Mouse (Mus musculus): ENCODE measurements around the gene Lipc. TPM values are rescaled to one million over a fixed set of nuclear protein-coding genes. Genes with fewer than 3 reads are reported as not detected.

The Lipc gene
- 232 and 384 TPM in 2 replicates for total RNA-seq (2014; rRNA removed)
- 204 and 210 TPM in 2 replicates for polyA plus RNA-seq (2012; rRNA removed)

GRCm38 (mm10) chr9:70952126-70952525, at the start of gene Lipc:
Gene Lipc (minus strand): TSS chr9:70952226.
- DNase-seq (ENCODE audit: extremely low read depth, low read depth, low spot score) = no peak
- Histone ChIP-seq H3K4me1 (ENCODE audit: control insufficient read depth, insufficient read depth, low read length) (0 out of 2 replicates have a peak, but pooled peaks cover 2% of the 10 kb centered on the region), H3K27me3 (ENCODE audit: control insufficient read depth, insufficient read depth, low read length) (no peaks in the 10 kb centered on the region), H3K27ac (replicated peaks; ENCODE audit: insufficient read depth, low read depth, low read length) (no peak within 1 kb of the TSS), H3K36me3 (ENCODE audit: control insufficient read depth, insufficient read depth, low read length) (no peaks in the 10 kb centered on the region), H3K9ac (ENCODE audit: low read depth, low read length) (no peak within 1 kb of the TSS), H3K4me3 (ENCODE audit: insufficient read depth, low read depth, low read length) (no peak within 1 kb of the TSS), H3K79me2 (ENCODE audit: control insufficient read depth, insufficient read depth, low read length) (no peaks in the 10 kb centered on the region)
- no peak for TF ChIP-seq POLR2A (IDR thresholded peaks at IDR 0.05; ENCODE audit: extremely low read depth, insufficient read depth, low read length)
- TF ChIP-seq CTCF (IDR thresholded peaks at IDR 0.05; ENCODE audit: low read depth, low read length) = no peak
- 97% methylated on average over 4 of the region's 4 CpGs for WGBS

GRCm38 (mm10) chr9:70999161-70999560, 47.1 kb upstream of the Lipc start:
- DNase-seq (ENCODE audit: extremely low read depth, low read depth, low spot score) = no peak
- WGBS = 94% methylated on average over 4 of the region's 4 CpGs
- Histone ChIP-seq H3K36me3 (ENCODE audit: control insufficient read depth, insufficient read depth, low read length) (no peaks in the 10 kb centered on the region), H3K27ac (replicated peaks; ENCODE audit: insufficient read depth, low read depth, low read length) (no peak overlapping the region), H3K9ac (ENCODE audit: low read depth, low read length) (no peak overlapping the region), H3K79me2 (ENCODE audit: control insufficient read depth, insufficient read depth, low read length) (no peaks in the 10 kb centered on the region), H3K4me1 (ENCODE audit: control insufficient read depth, insufficient read depth, low read length) (no peaks in the 10 kb centered on the region), H3K4me3 (ENCODE audit: insufficient read depth, low read depth, low read length) (no peak overlapping the region), H3K27me3 (ENCODE audit: control insufficient read depth, insufficient read depth, low read length) (no peaks in the 10 kb centered on the region)
- TF ChIP-seq POLR2A (IDR thresholded peaks at IDR 0.05; ENCODE audit: extremely low read depth, insufficient read depth, low read length) (no peak), CTCF (IDR thresholded peaks at IDR 0.05; ENCODE audit: low read depth, low read length) (no peak)

DNA sequence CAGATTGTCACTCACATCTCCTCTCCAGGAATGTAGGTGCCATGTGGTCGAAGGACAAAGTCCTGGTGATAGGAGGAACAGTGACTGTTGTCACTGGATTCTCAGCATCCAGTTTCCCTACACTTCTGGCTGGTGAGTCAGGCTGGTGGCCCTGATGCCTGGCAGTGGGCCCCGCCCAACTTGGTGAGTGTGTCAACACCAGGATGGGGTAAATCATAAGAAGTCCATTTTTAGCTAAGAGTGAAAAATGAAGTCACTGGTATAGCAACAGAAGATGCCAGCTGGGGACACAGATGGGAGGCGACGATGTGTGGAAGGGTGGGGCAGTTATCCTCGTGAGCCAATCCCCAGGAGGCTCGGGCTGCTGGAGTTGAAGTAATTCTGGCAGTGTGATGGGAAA, 46.7 kb upstream of the Lipc start:
- Histone ChIP-seq H3K27me3 (ENCODE audit: control insufficient read depth, insufficient read depth, low read length) (no peaks in the 10 kb centered on the region), H3K4me3 (ENCODE audit: insufficient read depth, low read depth, low read length) (no peak overlapping the region), H3K36me3 (ENCODE audit: control insufficient read depth, insufficient read depth, low read length) (no peaks in the 10 kb centered on the region), H3K9ac (ENCODE audit: low read depth, low read length) (no peak overlapping the region), H3K4me1 (ENCODE audit: control insufficient read depth, insufficient read depth, low read length) (no peaks in the 10 kb centered on the region), H3K27ac (replicated peaks; ENCODE audit: insufficient read depth, low read depth, low read length) (no peak overlapping the region), H3K79me2 (ENCODE audit: control insufficient read depth, insufficient read depth, low read length) (no peaks in the 10 kb centered on the region)
- no peak for DNase-seq (ENCODE audit: extremely low read depth, low read depth, low spot score)
- WGBS = 86% methylated on average over 6 of the region's 6 CpGs
- no peak for TF ChIP-seq POLR2A (IDR thresholded peaks at IDR 0.05; ENCODE audit: extremely low read depth, insufficient read depth, low read length)

DNA sequence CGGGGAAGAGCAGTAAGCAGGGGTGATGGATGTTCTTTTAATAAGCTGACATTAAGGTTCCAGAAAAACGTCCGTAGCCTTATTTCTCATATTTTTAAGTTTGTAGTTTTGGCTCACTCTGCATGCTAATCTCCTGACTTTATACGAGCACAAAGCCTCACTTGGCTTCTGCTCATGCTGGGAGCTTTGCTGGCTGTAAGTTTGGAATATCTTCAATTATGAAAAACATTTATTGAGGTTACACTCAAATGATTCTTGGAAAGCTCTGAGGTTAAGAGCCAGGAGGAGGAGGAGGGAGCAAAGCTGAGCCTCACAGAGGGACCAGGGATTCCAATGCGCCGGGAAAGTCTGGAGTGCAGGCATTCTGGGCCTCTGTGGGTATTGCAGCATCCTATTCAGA, 41.3 kb upstream of the Lipc start:
- no peaks in the 10 kb centered on the region for H3K79me2 ChIP-seq (ENCODE audit: control insufficient read depth, insufficient read depth, low read length)
- no peak for DNase-seq (ENCODE audit: extremely low read depth, low read depth, low spot score)
- TF ChIP-seq POLR2A (IDR thresholded peaks at IDR 0.05; ENCODE audit: extremely low read depth, insufficient read depth, low read length) (no peak), CTCF (IDR thresholded peaks at IDR 0.05; ENCODE audit: low read depth, low read length) (no peak)
- WGBS = 84% methylated on average over 6 of the region's 6 CpGs
- no peak overlapping the region for H3K27ac ChIP-seq (replicated peaks; ENCODE audit: insufficient read depth, low read depth, low read length)
- H3K36me3 ChIP-seq (ENCODE audit: control insufficient read depth, insufficient read depth, low read length) = no peaks in the 10 kb centered on the region
- H3K4me1 ChIP-seq (ENCODE audit: control insufficient read depth, insufficient read depth, low read length) = no peaks in the 10 kb centered on the region
- no peaks in the 10 kb centered on the region for H3K27me3 ChIP-seq (ENCODE audit: control insufficient read depth, insufficient read depth, low read length)
- H3K9ac ChIP-seq (ENCODE audit: low read depth, low read length) = no peak overlapping the region
- H3K4me3 ChIP-seq (ENCODE audit: insufficient read depth, low read depth, low read length) = no peak overlapping the region

DNA sequence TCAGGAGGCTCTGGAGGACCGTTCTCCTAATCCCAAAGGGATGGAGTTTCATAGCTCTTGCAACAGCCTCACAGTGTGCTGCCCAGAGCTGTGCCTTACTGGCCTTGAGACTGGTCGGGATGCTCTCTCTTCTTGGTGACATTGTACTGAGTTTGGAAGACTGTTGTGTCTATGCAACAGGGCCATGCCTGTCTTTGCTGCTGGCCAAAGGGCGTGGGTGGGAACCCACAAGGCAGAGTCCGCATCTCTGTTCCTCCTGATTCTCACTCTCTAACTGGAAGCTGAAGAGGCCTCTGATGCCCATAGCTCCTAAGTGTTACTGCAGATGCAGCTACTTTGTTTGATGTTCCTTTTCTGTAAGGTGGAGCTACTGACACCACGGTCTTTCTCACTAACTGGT, 39.4 kb upstream of the Lipc start:
- no peaks in the 10 kb centered on the region for H3K36me3 ChIP-seq (ENCODE audit: control insufficient read depth, insufficient read depth, low read length)
- no peaks in the 10 kb centered on the region for H3K27me3 ChIP-seq (ENCODE audit: control insufficient read depth, insufficient read depth, low read length)
- no peak for DNase-seq (ENCODE audit: extremely low read depth, low read depth, low spot score)
- no peak overlapping the region for H3K9ac ChIP-seq (ENCODE audit: low read depth, low read length)
- TF ChIP-seq CTCF (IDR thresholded peaks at IDR 0.05; ENCODE audit: low read depth, low read length) = no peak
- no peak for TF ChIP-seq POLR2A (IDR thresholded peaks at IDR 0.05; ENCODE audit: extremely low read depth, insufficient read depth, low read length)
- no peaks in the 10 kb centered on the region for H3K79me2 ChIP-seq (ENCODE audit: control insufficient read depth, insufficient read depth, low read length)
- WGBS = 86% methylated on average over 5 of the region's 5 CpGs
- H3K27ac ChIP-seq (replicated peaks; ENCODE audit: insufficient read depth, low read depth, low read length) = no peak overlapping the region
- H3K4me1 ChIP-seq (ENCODE audit: control insufficient read depth, insufficient read depth, low read length) = no peaks in the 10 kb centered on the region
- no peak overlapping the region for H3K4me3 ChIP-seq (ENCODE audit: insufficient read depth, low read depth, low read length)

- 61% methylated on average over 2 of the region's 2 CpGs for whole genome bisulfite sequencing
- H3K4me1 ChIP-seq (ENCODE audit: control insufficient read depth, insufficient read depth, low read length) = no peaks in the 10 kb centered on the region
- H3K36me3 ChIP-seq (ENCODE audit: control insufficient read depth, insufficient read depth, low read length) = no peaks in the 10 kb centered on the region
- H3K4me3 ChIP-seq (ENCODE audit: insufficient read depth, low read depth, low read length) = no peak overlapping the region
- no peaks in the 10 kb centered on the region for H3K27me3 ChIP-seq (ENCODE audit: control insufficient read depth, insufficient read depth, low read length)
- no peaks in the 10 kb centered on the region for H3K79me2 ChIP-seq (ENCODE audit: control insufficient read depth, insufficient read depth, low read length)
- no peak for TF ChIP-seq CTCF (IDR thresholded peaks at IDR 0.05; ENCODE audit: low read depth, low read length)
- TF ChIP-seq POLR2A (IDR thresholded peaks at IDR 0.05; ENCODE audit: extremely low read depth, insufficient read depth, low read length) = no peak
- H3K9ac ChIP-seq (ENCODE audit: low read depth, low read length) = no peak overlapping the region
- H3K27ac ChIP-seq (replicated peaks; ENCODE audit: insufficient read depth, low read depth, low read length) = no peak overlapping the region
- no peak for DNase-seq (ENCODE audit: extremely low read depth, low read depth, low spot score)
Measured at GRCm38 (mm10) chr9:70987210-70987609, 35.2 kb upstream of the Lipc start.
